Mouse (Mus musculus) kidney, adult 2 months (tissue): ENCODE data around the gene Fhl2. TPM values are rescaled to one million over a fixed set of nuclear protein-coding genes. Genes with fewer than 3 reads are reported as not detected.
A peak's percentile ranks its signal among the peaks of the same experiment; 100 is the strongest.

Experiments used
- DNase-seq: peaks from one replicate; pipeline ENCODE4 v3.0.0; 2021
- H3K27ac ChIP-seq: fragments of 200-500 bp; 2 replicates; pipeline ENCODE4 v1.5.1; 2012; ENCODE audit warnings: low read depth, low read length, control low read depth, inconsistent platforms; ENCODE audit not compliant: insufficient read depth
- H3K27me3 ChIP-seq: fragments of 200-500 bp; replicated peaks from 2 replicates; pipeline ENCODE4 v1.6.1; 2012; ENCODE audit warnings: mild to moderate bottlenecking, moderate library complexity, low read length, inconsistent platforms; ENCODE audit not compliant: control insufficient read depth, insufficient read depth
- H3K36me3 ChIP-seq: fragments of 200-500 bp; 2 replicates; pipeline ENCODE4 v1.6.1; 2012; ENCODE audit warnings: mild to moderate bottlenecking, moderate library complexity, low read length, inconsistent platforms; ENCODE audit not compliant: control insufficient read depth, insufficient read depth
- H3K4me1 ChIP-seq: fragments of 200-500 bp; 2 replicates; pipeline ENCODE4 v1.6.1; 2011; ENCODE audit warnings: low read length; ENCODE audit not compliant: control insufficient read depth, insufficient read depth
- H3K4me3 ChIP-seq: fragments of 200-500 bp; 2 replicates; pipeline ENCODE4 v1.5.1; 2011; ENCODE audit warnings: mild to moderate bottlenecking, low read depth, low read length, control low read depth; ENCODE audit not compliant: insufficient read depth
- CTCF ChIP-seq: fragments of 200-500 bp; conservative IDR thresholded peaks from 2 replicates; pipeline ENCODE4 v1.5.1; 2011; ENCODE audit warnings: low read depth, mild to moderate bottlenecking, control low read depth, low read length, moderate library complexity, mixed read lengths; ENCODE audit not compliant: insufficient read depth, insufficient read length
- POLR2A ChIP-seq: fragments of 200-500 bp; IDR thresholded peaks from one replicate; pipeline ENCODE4 v1.6.1; 2011; ENCODE audit warnings: low read depth, low read length, control low read depth
- WGBS: fragments of 180-500 bp; shearing (Covaris S2); methylation state at CpG from one replicate; pipeline ENCODE4 v1.1.7; 2018; 5-methylcytosine and 5-hydroxymethylcytosine counted together
- polyA plus RNA-seq: library from polyadenylated mRNA; depleted of rRNA; stranded (reverse); fragments of >200 nt; gene quantifications from 2 replicates; pipeline ENCODE4 v1.2.3, GENCODE M21; 2012

The Fhl2 gene
- polyA plus RNA-seq, 1 experiment: 48.1 TPM

GRCm38 (mm10) chr1:43173283-43174226 is 23.2 kb downstream of the Fhl2 start:
- Histone ChIP-seq H3K4me3 (no peak overlapping the region), H3K27me3 (no peaks in the 10 kb centered on the region), H3K4me1 (no peaks in the 10 kb centered on the region), H3K27ac (no peak overlapping the region), H3K36me3 (no peaks in the 10 kb centered on the region)
- no peak for DNase-seq
- WGBS: 56% methylated on average over 7 of the region's 7 CpGs
- TF ChIP-seq POLR2A: no peak
- TF ChIP-seq CTCF: no peak

GRCm38 (mm10) chr1:43171816-43172215 is 25.0 kb downstream of the Fhl2 start:
- H3K36me3 ChIP-seq: no peaks in the 10 kb centered on the region
- H3K27me3 ChIP-seq: no peaks in the 10 kb centered on the region
- H3K4me3 ChIP-seq: no peak overlapping the region
- no peak overlapping the region for H3K27ac ChIP-seq
- H3K4me1 ChIP-seq: no peaks in the 10 kb centered on the region
- 91% methylated on average over 6 of the region's 6 CpGs for WGBS
- TF ChIP-seq POLR2A (no peak), CTCF (no peak)
- no peak for DNase-seq

DNA sequence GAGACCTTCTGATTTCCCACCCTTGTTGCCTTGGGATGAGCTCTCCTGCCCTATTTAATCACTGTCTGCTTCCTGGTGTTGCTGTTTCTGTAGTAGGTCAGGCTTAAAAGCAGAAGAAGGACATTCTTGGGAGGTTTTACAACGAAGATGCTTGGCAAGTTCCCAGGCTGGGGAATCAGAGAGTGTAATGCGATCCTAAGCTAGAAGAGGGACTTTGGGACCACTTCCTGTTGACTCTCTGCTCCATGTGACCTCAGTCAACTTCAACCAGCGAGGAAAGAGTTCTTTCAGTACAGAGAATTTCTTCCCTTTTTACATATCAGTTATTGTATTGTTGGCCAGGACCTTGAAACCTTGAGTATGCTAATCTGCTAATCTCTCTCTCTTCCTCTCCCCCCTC is 25.7 kb downstream of the Fhl2 start:
- no peaks in the 10 kb centered on the region for H3K4me1 ChIP-seq
- TF ChIP-seq POLR2A (no peak), CTCF (no peak)
- H3K27me3 ChIP-seq: no peaks in the 10 kb centered on the region
- H3K36me3 ChIP-seq: no peaks in the 10 kb centered on the region
- no peak overlapping the region for H3K4me3 ChIP-seq
- H3K27ac ChIP-seq: peak overlapping the region; percentile 52; the same call in 1 of the 2 replicates
- peak; percentile 34 for DNase-seq
- 41% methylated on average over 3 of the region's 3 CpGs for WGBS

DNA sequence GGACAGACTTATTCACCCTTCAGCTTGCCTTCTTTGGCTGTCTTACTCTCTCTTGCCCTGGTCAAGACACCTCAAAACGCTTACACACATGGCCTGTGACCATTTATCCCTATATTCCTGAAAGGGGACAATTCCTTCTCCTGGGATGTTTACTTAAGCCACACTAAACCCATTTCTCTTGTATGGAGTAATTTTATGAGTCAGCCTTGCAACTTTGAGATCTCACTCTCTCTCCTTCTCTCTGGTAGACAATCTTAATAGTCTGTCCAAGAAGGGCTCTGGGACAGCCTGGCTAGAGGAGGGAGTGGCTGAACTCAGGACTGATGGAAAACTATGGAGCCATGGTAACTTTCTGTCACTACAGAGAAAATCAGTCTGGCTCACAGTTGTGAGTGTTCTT is 27.1 kb downstream of the Fhl2 start:
- no peak for DNase-seq
- Histone ChIP-seq H3K4me1 (no peaks in the 10 kb centered on the region), H3K27ac (peak overlapping the region; percentile 42; the same call in 1 of the 2 replicates), H3K27me3 (no peaks in the 10 kb centered on the region), H3K36me3 (no peaks in the 10 kb centered on the region), H3K4me3 (no peak overlapping the region)
- WGBS: 98% methylated on average over 1 of the region's 1 CpGs
- TF ChIP-seq POLR2A (no peak), CTCF (no peak)

- Histone ChIP-seq H3K4me3 (no peak overlapping the region), H3K36me3 (no peaks in the 10 kb centered on the region), H3K4me1 (no peaks in the 10 kb centered on the region), H3K27me3 (no peaks in the 10 kb centered on the region), H3K27ac (no peak overlapping the region)
- no peak for DNase-seq
- TF ChIP-seq POLR2A: no peak
- no peak for TF ChIP-seq CTCF
- WGBS: 70% methylated on average over 7 of the region's 7 CpGs
Measured at GRCm38 (mm10) chr1:43169227-43169626, 27.6 kb downstream of the Fhl2 start.

DNA sequence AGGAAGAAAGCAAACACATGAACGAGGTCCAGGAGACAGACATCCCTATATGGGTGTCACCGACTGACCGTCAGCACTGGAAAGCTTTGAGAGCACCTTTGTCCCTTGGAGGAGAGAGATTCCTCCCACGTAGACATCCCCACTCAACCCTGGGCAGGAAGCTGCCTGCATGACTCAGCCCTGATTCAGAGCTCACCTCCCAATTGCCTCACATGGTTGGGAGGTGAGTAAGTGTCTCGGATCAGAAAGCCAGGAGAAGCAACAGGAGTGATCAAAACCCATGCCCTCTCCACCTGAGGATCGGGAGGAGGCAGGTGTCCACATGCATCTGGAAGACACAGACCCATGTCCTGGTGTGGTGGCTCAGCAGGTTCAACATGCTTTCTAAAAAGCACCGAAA is 28.2 kb downstream of the Fhl2 start:
- no peak overlapping the region for H3K27ac ChIP-seq

GRCm38 (mm10) chr1:43168026-43168425 is 28.8 kb downstream of the Fhl2 start:
- Histone ChIP-seq H3K36me3 (no peaks in the 10 kb centered on the region), H3K27ac (peak overlapping the region; percentile 4; the same call in 1 of the 2 replicates), H3K4me3 (no peak overlapping the region), H3K4me1 (no peaks in the 10 kb centered on the region), H3K27me3 (no peaks in the 10 kb centered on the region)
- WGBS: 46% methylated on average over 5 of the region's 5 CpGs
- TF ChIP-seq CTCF (no peak), POLR2A (no peak)
- DNase-seq: no peak

More for the DNA sequence above, 28.2 kb downstream of the Fhl2 start:
- no peak overlapping the region for H3K4me3 ChIP-seq
- no peak for DNase-seq
- H3K27me3 ChIP-seq: no peaks in the 10 kb centered on the region
- H3K36me3 ChIP-seq: no peaks in the 10 kb centered on the region
- WGBS: 75% methylated on average over 7 of the region's 7 CpGs
- H3K4me1 ChIP-seq: no peaks in the 10 kb centered on the region
- TF ChIP-seq CTCF: no peak

GRCm38 (mm10) chr1:43164582-43164981 is 32.2 kb downstream of the Fhl2 start:
- Histone ChIP-seq H3K27ac (no peak overlapping the region), H3K27me3 (no peaks in the 10 kb centered on the region), H3K4me1 (no peaks in the 10 kb centered on the region), H3K4me3 (no peak overlapping the region), H3K36me3 (no peaks in the 10 kb centered on the region)
- 81% methylated on average over 5 of the region's 5 CpGs for WGBS
- DNase-seq: no peak
- no peak for TF ChIP-seq CTCF
- no peak for TF ChIP-seq POLR2A
